Mouse (Mus musculus): ENCODE measurements at regions not wholly inside any gene's neighbourhood (a gene's known extent, or its start where the extent isn't known, plus 50 kb on each side); places are given as distances from the start of the nearest gene placed in this dataset.

DNA sequence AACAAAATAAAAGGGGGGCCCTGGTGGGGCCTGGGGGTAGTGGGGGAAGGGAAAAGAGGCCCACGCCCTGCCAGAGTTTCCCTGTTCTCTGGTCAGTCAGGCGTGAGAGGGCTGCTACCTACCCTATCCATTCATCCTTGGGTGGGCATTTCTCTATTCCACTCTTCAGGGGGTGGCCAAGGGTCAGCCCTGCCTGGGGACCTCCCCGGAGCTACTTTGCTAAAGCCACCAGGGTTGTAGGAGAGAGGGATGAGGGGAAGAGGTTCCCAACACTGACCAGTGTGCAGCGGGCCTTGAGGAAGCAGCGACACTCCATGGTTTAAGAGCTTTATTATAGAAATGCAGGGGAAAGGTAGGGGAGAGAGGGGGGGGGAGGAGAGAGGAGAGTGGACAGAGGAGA is 79.6 kb upstream of the Megf9 start:
- in situ Hi-C loops (cut with MboI; ENCODE audit: low pct_ligation_motif_present, low pct_unique_long_range_greater_than_20kb, low sequenced_read_pairs) = no loop called here
- dilution Hi-C loops (cut with MboI; ENCODE audit: extremely low pct_ligation_motif_present, extremely low pct_unique_long_range_greater_than_20kb, low sequenced_read_pairs) = no loop called here
- TF ChIP-seq PAX5 (IDR thresholded peaks at IDR 0.05; ENCODE audit: low read length) (no peak), USF2 (conservative IDR thresholded peaks at IDR 0.05; ENCODE audit: low read depth, low read length) (no peak)
- H3K9ac ChIP-seq (ENCODE audit: insufficient read depth, low read depth) = no peak overlapping the region
- H3K79me2 ChIP-seq (replicated peaks; ENCODE audit: control insufficient read depth, extremely low read depth, insufficient read depth, poor library complexity, severe bottlenecking) = no peaks in the 10 kb centered on the region
- no peak overlapping the region for H3K27ac ChIP-seq (ENCODE audit: insufficient read depth, low read depth)
- no peaks in the 10 kb centered on the region for H3K4me1 ChIP-seq (ENCODE audit: control insufficient read depth in 1 of 2, insufficient read depth in 2 of 2)
- no peak for DNase-seq (ENCODE audit: extremely low read depth)
- H3K4me3 ChIP-seq (replicated peaks in 1 of 3; ENCODE audit: low read depth in 2 of 3, low read length in 2 of 3, poor library complexity in 1 of 3) = no peak overlapping the region
- no peaks in the 10 kb centered on the region for H3K36me3 ChIP-seq (replicated peaks in 1 of 2; ENCODE audit: control insufficient read depth in 1 of 2, insufficient read depth in 1 of 2, low read length in 1 of 2)
- H3K4me2 ChIP-seq (ENCODE audit: insufficient read depth, low read depth, poor library complexity, severe bottlenecking) = no peak overlapping the region
- no peaks in the 10 kb centered on the region for H3K9me3 ChIP-seq (replicated peaks; ENCODE audit: low read length)
- no peaks in the 10 kb centered on the region for H3K27me3 ChIP-seq (replicated peaks)

DNA sequence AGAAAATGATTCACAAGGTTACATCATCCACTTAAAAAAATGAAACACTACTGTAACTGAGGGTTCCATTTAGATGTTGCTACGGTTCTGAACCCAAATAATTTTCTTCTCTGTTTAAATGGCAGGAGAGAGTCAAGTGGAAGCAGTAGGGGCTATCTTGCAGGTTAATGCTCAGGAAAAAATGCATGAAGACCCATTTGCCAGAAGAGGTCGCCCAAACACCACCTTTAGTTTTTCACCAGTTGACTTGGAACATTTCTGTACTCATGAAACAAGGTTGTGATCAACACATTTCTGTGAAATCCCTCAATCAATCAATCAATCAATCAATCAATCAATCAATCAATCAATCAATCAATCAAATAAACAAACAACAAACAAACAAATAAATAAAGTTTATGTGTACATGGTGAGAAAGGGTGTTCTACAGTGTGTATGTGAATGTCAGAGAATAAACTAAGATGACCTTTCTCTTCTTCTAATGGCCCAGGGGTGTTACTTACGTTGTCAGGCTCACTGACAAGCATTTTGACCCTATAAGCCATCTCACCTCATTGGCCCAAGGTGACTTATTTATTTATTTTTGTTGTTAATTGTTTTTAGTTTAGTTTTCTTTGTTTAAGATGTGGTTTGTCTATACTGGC is 68.5 kb upstream of the Megf9 start:
- Histone ChIP-seq H3K4me1 (ENCODE audit: control insufficient read depth in 1 of 2, insufficient read depth in 2 of 2) (peaks cover 0 to 6% of the 10 kb centered on the region in 2 experiments; a peak in 1 of 4 replicates), H3K79me2 (replicated peaks; ENCODE audit: control insufficient read depth, extremely low read depth, insufficient read depth, poor library complexity, severe bottlenecking) (no peaks in the 10 kb centered on the region), H3K27ac (ENCODE audit: insufficient read depth, low read depth) (no peak overlapping the region), H3K9ac (ENCODE audit: insufficient read depth, low read depth) (no peak overlapping the region), H3K9me3 (replicated peaks; ENCODE audit: low read length) (no peaks in the 10 kb centered on the region), H3K27me3 (replicated peaks) (no peaks in the 10 kb centered on the region), H3K36me3 (replicated peaks in 1 of 2; ENCODE audit: control insufficient read depth in 1 of 2, insufficient read depth in 1 of 2, low read length in 1 of 2) (no peaks in the 10 kb centered on the region), H3K4me3 (replicated peaks in 1 of 3; ENCODE audit: low read depth in 2 of 3, low read length in 2 of 3, poor library complexity in 1 of 3) (no peak overlapping the region), H3K4me2 (ENCODE audit: insufficient read depth, low read depth, poor library complexity, severe bottlenecking) (no peak overlapping the region)
- in situ Hi-C loops (cut with MboI; ENCODE audit: low pct_ligation_motif_present, low pct_unique_long_range_greater_than_20kb, low sequenced_read_pairs) (no loop called here), dilution Hi-C loops (cut with MboI; ENCODE audit: extremely low pct_ligation_motif_present, extremely low pct_unique_long_range_greater_than_20kb, low sequenced_read_pairs) (no loop called here)
- TF ChIP-seq E2F4 (IDR thresholded peaks at IDR 0.05; ENCODE audit: insufficient replicate concordance, low read depth, low read length) = no peak
- TF ChIP-seq KAT2A (IDR thresholded peaks at IDR 0.05; ENCODE audit: insufficient replicate concordance, low read length) = no peak
- no peak for TF ChIP-seq JUND (conservative IDR thresholded peaks at IDR 0.05; ENCODE audit: low read depth, low read length)
- TF ChIP-seq RAD21 (IDR thresholded peaks at IDR 0.05; ENCODE audit: low read depth, low read length) = peak; percentile 67
- peak; percentile 51 for TF ChIP-seq SMC3 (IDR thresholded peaks at IDR 0.05; ENCODE audit: low read depth, low read length)
- no peak for TF ChIP-seq TCF12 (IDR thresholded peaks at IDR 0.05; ENCODE audit: low read depth, low read length)
- no peak for TF ChIP-seq RCOR1 (conservative IDR thresholded peaks at IDR 0.05; ENCODE audit: low read depth, low read length)
- no peak for TF ChIP-seq TBP (conservative IDR thresholded peaks at IDR 0.05; ENCODE audit: low read depth, low read length)
- no peak for TF ChIP-seq UBTF (IDR thresholded peaks at IDR 0.05; ENCODE audit: low read depth, low read length)
- TF ChIP-seq CTCF (conservative IDR thresholded peaks at IDR 0.05 in 1 of 2, IDR thresholded peaks at IDR 0.05 in 1 of 2; ENCODE audit: low read depth in 2 of 2, low read length in 2 of 2) = peak; percentile 27 to 70; a peak in 3 of 4 replicates
- TF ChIP-seq IRF4 (IDR thresholded peaks at IDR 0.05; ENCODE audit: low read depth, low read length) = no peak
- DNase-seq (ENCODE audit: extremely low read depth) = peak; percentile 28

DNA sequence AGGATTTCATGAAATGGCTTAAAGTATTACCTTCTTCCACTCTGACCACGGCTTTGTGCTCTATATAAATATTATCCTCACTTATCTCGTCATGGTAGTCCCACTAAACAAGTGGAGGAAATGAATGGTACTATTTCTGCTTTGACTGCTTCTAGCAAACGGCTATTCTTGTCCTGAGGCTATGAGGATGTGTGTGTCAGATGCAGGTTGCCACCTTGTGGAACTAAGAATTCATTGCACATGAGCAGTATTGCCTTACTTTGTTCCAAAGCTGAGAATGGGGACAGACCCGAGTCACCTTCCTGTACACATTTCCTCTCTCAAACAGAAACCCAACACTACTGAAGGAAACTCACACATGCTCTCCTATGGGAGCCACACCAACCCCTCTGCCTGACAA is 66.5 kb upstream of the Megf9 start:
- peaks cover 0 to 6% of the 10 kb centered on the region in 2 experiments; a peak in 1 of 4 replicates for H3K4me1 ChIP-seq (ENCODE audit: control insufficient read depth in 1 of 2, insufficient read depth in 2 of 2)
- H3K9ac ChIP-seq (ENCODE audit: insufficient read depth, low read depth) = no peak overlapping the region
- H3K36me3 ChIP-seq (replicated peaks in 1 of 2; ENCODE audit: control insufficient read depth in 1 of 2, insufficient read depth in 1 of 2, low read length in 1 of 2) = no peaks in the 10 kb centered on the region
- H3K4me3 ChIP-seq (replicated peaks in 1 of 3; ENCODE audit: low read depth in 2 of 3, low read length in 2 of 3, poor library complexity in 1 of 3) = no peak overlapping the region
- no peak overlapping the region for H3K27ac ChIP-seq (ENCODE audit: insufficient read depth, low read depth)
- DNase-seq (ENCODE audit: extremely low read depth) = peak; percentile 63
- in situ Hi-C loops (cut with MboI; ENCODE audit: low pct_ligation_motif_present, low pct_unique_long_range_greater_than_20kb, low sequenced_read_pairs) = no loop called here
- H3K79me2 ChIP-seq (replicated peaks; ENCODE audit: control insufficient read depth, extremely low read depth, insufficient read depth, poor library complexity, severe bottlenecking) = no peaks in the 10 kb centered on the region
- H3K27me3 ChIP-seq (replicated peaks) = no peaks in the 10 kb centered on the region
- H3K4me2 ChIP-seq (ENCODE audit: insufficient read depth, low read depth, poor library complexity, severe bottlenecking) = 0 out of 2 replicates have a peak overlapping the region, but pooled peaks have one; percentile 24
- dilution Hi-C loops (cut with MboI; ENCODE audit: extremely low pct_ligation_motif_present, extremely low pct_unique_long_range_greater_than_20kb, low sequenced_read_pairs) = no loop called here
- H3K9me3 ChIP-seq (replicated peaks; ENCODE audit: low read length) = no peaks in the 10 kb centered on the region
- TF ChIP-seq JUN (IDR thresholded peaks at IDR 0.05; ENCODE audit: insufficient read depth, low read depth, low read length) (no peak), SMC3 (IDR thresholded peaks at IDR 0.05; ENCODE audit: low read depth, low read length) (peak; percentile 72), CTCF (conservative IDR thresholded peaks at IDR 0.05 in 1 of 2, IDR thresholded peaks at IDR 0.05 in 1 of 2; ENCODE audit: low read depth in 2 of 2, low read length in 2 of 2) (peak; percentile 42 to 70), E2F4 (IDR thresholded peaks at IDR 0.05; ENCODE audit: insufficient replicate concordance, low read depth, low read length) (no peak), RAD21 (IDR thresholded peaks at IDR 0.05; ENCODE audit: low read depth, low read length) (peak; percentile 63), UBTF (IDR thresholded peaks at IDR 0.05; ENCODE audit: low read depth, low read length) (no peak), ZNF384 (IDR thresholded peaks at IDR 0.05; ENCODE audit: low read depth, low read length) (no peak), GABPA (IDR thresholded peaks at IDR 0.05; ENCODE audit: insufficient replicate concordance, low read depth, low read length) (no peak), MAX (IDR thresholded peaks at IDR 0.05; ENCODE audit: low read length) (no peak), USF1 (IDR thresholded peaks at IDR 0.05; ENCODE audit: low read depth, low read length) (no peak), POLR2A (IDR thresholded peaks at IDR 0.05; ENCODE audit: low read depth, low read length) (no peak), BHLHE40 (IDR thresholded peaks at IDR 0.05; ENCODE audit: low read depth, low read length) (no peak), SIN3A (IDR thresholded peaks at IDR 0.05; ENCODE audit: low read length) (no peak), MAFK (IDR thresholded peaks at IDR 0.05; ENCODE audit: insufficient replicate concordance, low read length) (no peak), CHD2 (IDR thresholded peaks at IDR 0.05; ENCODE audit: low read length) (no peak), NELFE (IDR thresholded peaks at IDR 0.05; ENCODE audit: low read depth, low read length) (no peak), RCOR1 (conservative IDR thresholded peaks at IDR 0.05; ENCODE audit: low read depth, low read length) (no peak)
